Mouse (Mus musculus): ENCODE data around the gene Tas2r126. TPM values are rescaled to one million over a fixed set of nuclear protein-coding genes. Genes with fewer than 3 reads are reported as not detected.

Tas2r126 gene
- polyA plus RNA-seq, 1 experiment, result not detected

DNA sequence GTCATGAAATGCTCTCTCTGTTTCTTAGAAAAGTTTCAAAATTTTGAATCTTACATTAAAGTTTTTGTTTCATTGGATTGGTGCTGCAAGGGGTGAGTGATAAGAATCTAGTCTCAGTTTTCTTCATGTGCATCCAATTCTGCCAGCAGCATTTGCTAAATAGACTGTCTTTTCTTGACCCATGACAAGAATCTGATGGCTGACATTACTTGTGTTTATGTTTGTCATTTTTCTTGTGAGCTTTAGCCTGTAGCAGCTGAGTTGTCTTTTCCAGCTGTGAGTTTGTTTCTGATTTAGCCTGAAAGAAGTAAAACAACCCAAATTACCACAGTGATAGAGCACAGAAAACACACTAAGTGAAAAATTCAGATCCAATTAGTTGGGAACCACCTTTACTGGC lies 50.3 kb downstream of the Tas2r126 start:
- no peaks in the 10 kb centered on the region for H3K27me3 ChIP-seq (ENCODE audit: control insufficient read depth, insufficient read depth, low read length)
- no peak overlapping the region for H3K4me3 ChIP-seq (ENCODE audit: low read depth, low read length)
- H3K4me1 ChIP-seq (ENCODE audit: control insufficient read depth, insufficient read depth, insufficient read length, low read length), result no peaks in the 10 kb centered on the region
- H3K36me3 ChIP-seq (ENCODE audit: control insufficient read depth, insufficient read depth, low read length), result no peaks in the 10 kb centered on the region
- no peak for TF ChIP-seq POLR2A (IDR thresholded peaks at IDR 0.05; ENCODE audit: low read depth, low read length)
- TF ChIP-seq CTCF (IDR thresholded peaks at IDR 0.05; ENCODE audit: extremely low read depth, insufficient read length, insufficient replicate concordance, low read depth, low read length), result no peak
- H3K27ac ChIP-seq (ENCODE audit: insufficient read depth, low read depth, low read length), result no peak overlapping the region

Other genes with a start within 250 kb of the Tas2r126 start
- not detected in 2 replicates for gene Tas2r144, start 219.2 kb upstream of the Tas2r126 start, polyA plus RNA-seq (2012; rRNA removed)
- gene Gstk1, start 188.6 kb upstream of the Tas2r126 start, polyA plus RNA-seq (2012; rRNA removed), result 23.1 and 25.7 TPM in 2 replicates
- gene Tmem139, start 172.6 kb upstream of the Tas2r126 start, polyA plus RNA-seq (2012; rRNA removed), result 20.1 and 23.1 TPM in 2 replicates
- gene Casp2, start 169.6 kb upstream of the Tas2r126 start, polyA plus RNA-seq (2012; rRNA removed), result 13.6 and 16.0 TPM in 2 replicates
- 0.18 and 0.24 TPM in 2 replicates for gene Clcn1, start 147.8 kb upstream of the Tas2r126 start, polyA plus RNA-seq (2012; rRNA removed)
- gene Fam131b, start 109.9 kb upstream of the Tas2r126 start, polyA plus RNA-seq (2012; rRNA removed), result 0.10 and 0.19 TPM in 2 replicates
- 104 and 222 TPM in 2 replicates for gene Zyx, start 84.9 kb upstream of the Tas2r126 start, polyA plus RNA-seq (2012; rRNA removed)
- 28.8 and 64.8 TPM in 2 replicates for gene Epha1, start 61.3 kb upstream of the Tas2r126 start, polyA plus RNA-seq (2012; rRNA removed)
- gene Tas2r143, start 34.3 kb upstream of the Tas2r126 start, polyA plus RNA-seq (2012; rRNA removed), result not detected in 2 replicates
- gene Tas2r135, start 29.1 kb upstream of the Tas2r126 start, polyA plus RNA-seq (2012; rRNA removed), result not detected in 2 replicates
- gene Olfr458, start 30.7 kb downstream of the Tas2r126 start, polyA plus RNA-seq (2012; rRNA removed), result not detected in 2 replicates
- not detected in 2 replicates for gene Olfr457, start 41.8 kb downstream of the Tas2r126 start, polyA plus RNA-seq (2012; rRNA removed)
- not detected in 2 replicates for gene Olfr456, start 52.7 kb downstream of the Tas2r126 start, polyA plus RNA-seq (2012; rRNA removed)
- not detected in 2 replicates for gene Olfr455, start 113.1 kb downstream of the Tas2r126 start, polyA plus RNA-seq (2012; rRNA removed)
- gene Tcaf3, start 163.2 kb downstream of the Tas2r126 start, polyA plus RNA-seq (2012; rRNA removed), result not detected in 2 replicates
- gene Tcaf2, start 210.7 kb downstream of the Tas2r126 start, polyA plus RNA-seq (2012; rRNA removed), result 3.4 and 4.4 TPM in 2 replicates